Mouse (Mus musculus) spleen, adult 2 months (tissue): ENCODE data around the gene Mapkap1. TPM values are rescaled to one million over a fixed set of nuclear protein-coding genes. Genes with fewer than 3 reads are reported as not detected.

Source experiments
- DNase-seq, 2 experiments: peaks; one replicate each; pipeline versions ENCODE4 v3.0.0 to v3.0.0-alpha.2; 2012 to 2021; ENCODE audit warnings: low spot score in 2 of 2, low read depth in 1 of 2
- H3K27ac ChIP-seq: fragments of 200-500 bp; 2 replicates; pipeline ENCODE4 v1.5.1; 2012; ENCODE audit warnings: low read length, inconsistent platforms; ENCODE audit not compliant: insufficient read depth
- H3K27me3 ChIP-seq: fragments of 200-500 bp; 2 replicates; pipeline ENCODE4 v1.6.1; 2012; ENCODE audit warnings: mild to moderate bottlenecking, moderate library complexity, low read length, inconsistent platforms; ENCODE audit not compliant: control insufficient read depth, insufficient read depth
- H3K36me3 ChIP-seq: fragments of 200-500 bp; 2 replicates; pipeline ENCODE4 v1.6.1; 2012; ENCODE audit warnings: mild to moderate bottlenecking, low read length, inconsistent platforms; ENCODE audit not compliant: control insufficient read depth, insufficient read depth
- H3K4me1 ChIP-seq: fragments of 200-500 bp; 2 replicates; pipeline ENCODE4 v1.6.1; 2011; ENCODE audit warnings: inconsistent platforms; ENCODE audit not compliant: control insufficient read depth, insufficient read depth, insufficient read length
- H3K4me3 ChIP-seq: fragments of 200-500 bp; 2 replicates; pipeline ENCODE4 v1.5.1; 2011; ENCODE audit warnings: mild to moderate bottlenecking, inconsistent platforms; ENCODE audit not compliant: insufficient read depth, insufficient read length; ENCODE audit errors: extremely low read depth
- CTCF ChIP-seq: fragments of 200-500 bp; IDR thresholded peaks from 2 replicates; pipeline ENCODE4 v1.5.1; 2011; ENCODE audit warnings: mild to moderate bottlenecking, inconsistent platforms; ENCODE audit not compliant: insufficient read depth, insufficient read length, insufficient replicate concordance; ENCODE audit errors: extremely low read depth
- POLR2A ChIP-seq: fragments of 200-500 bp; IDR thresholded peaks from 2 replicates; pipeline ENCODE4 v1.6.1; 2011; ENCODE audit warnings: low read depth, low read length, inconsistent platforms
- WGBS: fragments of 180-500 bp; shearing (Covaris S2); methylation state at CpG from one replicate; pipeline ENCODE4 v1.1.7; 2018; 5-methylcytosine and 5-hydroxymethylcytosine counted together
- polyA plus RNA-seq: library from polyadenylated mRNA; depleted of rRNA; stranded (reverse); fragments of >200 nt; gene quantifications from 2 replicates; pipeline ENCODE4 v1.2.3, GENCODE M21; 2012

Gene Mapkap1
- polyA plus RNA-seq, 1 experiment: 19.0 TPM

- peaks cover 7% of the 10 kb centered on the region for H3K36me3 ChIP-seq
- no peaks in the 10 kb centered on the region for H3K27me3 ChIP-seq
- 61% methylated on average over 4 of the region's 4 CpGs for WGBS
- H3K4me3 ChIP-seq: no peak overlapping the region
- no peak overlapping the region for H3K27ac ChIP-seq
- H3K4me1 ChIP-seq: no peaks in the 10 kb centered on the region
- no peak for DNase-seq
- TF ChIP-seq POLR2A: no peak
- TF ChIP-seq CTCF: no peak
Measured at GRCm38 (mm10) chr2:34628903-34629540, 222.5 kb downstream of the Mapkap1 start.

GRCm38 (mm10) chr2:34629758-34630157, 223.2 kb downstream of the Mapkap1 start:
- TF ChIP-seq POLR2A (no peak), CTCF (no peak)
- H3K27me3 ChIP-seq: no peaks in the 10 kb centered on the region
- H3K36me3 ChIP-seq: peaks cover 2% of the 10 kb centered on the region; the same call in 1 of the 2 replicates
- no peak overlapping the region for H3K4me3 ChIP-seq
- no peaks in the 10 kb centered on the region for H3K4me1 ChIP-seq
- DNase-seq: no peak
- 79% methylated on average over 7 of the region's 7 CpGs for WGBS
- no peak overlapping the region for H3K27ac ChIP-seq

- Histone ChIP-seq H3K4me1 (no peaks in the 10 kb centered on the region), H3K27ac (no peak overlapping the region), H3K4me3 (no peak overlapping the region), H3K27me3 (no peaks in the 10 kb centered on the region), H3K36me3 (peaks cover under 1% of the 10 kb centered on the region; the same call in 1 of the 2 replicates)
- DNase-seq: no peak
- 96% methylated on average over 6 of the region's 6 CpGs for WGBS
- TF ChIP-seq POLR2A: no peak
- TF ChIP-seq CTCF: no peak
Measured at GRCm38 (mm10) chr2:34630445-34630844, 223.9 kb downstream of the Mapkap1 start.

GRCm38 (mm10) chr2:34632051-34632450, 225.5 kb downstream of the Mapkap1 start:
- 90% methylated on average over 12 of the region's 12 CpGs for WGBS
- H3K36me3 ChIP-seq: no peaks in the 10 kb centered on the region
- no peak overlapping the region for H3K27ac ChIP-seq
- TF ChIP-seq CTCF (no peak), POLR2A (no peak)
- DNase-seq: no peak
- H3K27me3 ChIP-seq: no peaks in the 10 kb centered on the region
- H3K4me3 ChIP-seq: no peak overlapping the region
- H3K4me1 ChIP-seq: no peaks in the 10 kb centered on the region

GRCm38 (mm10) chr2:34635249-34636165, 228.9 kb downstream of the Mapkap1 start:
- H3K4me3 ChIP-seq: no peak overlapping the region
- no peaks in the 10 kb centered on the region for H3K36me3 ChIP-seq
- no peak for TF ChIP-seq CTCF
- TF ChIP-seq POLR2A: no peak
- no peaks in the 10 kb centered on the region for H3K27me3 ChIP-seq
- no peak overlapping the region for H3K27ac ChIP-seq
- DNase-seq: no peak
- WGBS: 92% methylated on average over 14 of the region's 14 CpGs
- H3K4me1 ChIP-seq: peaks cover 4% of the 10 kb centered on the region

- peak; percentile 22 to 80 for DNase-seq
- 11% methylated on average over 37 of the region's 37 CpGs for WGBS
- Histone ChIP-seq H3K27ac (no peak overlapping the region), H3K36me3 (no peaks in the 10 kb centered on the region), H3K4me3 (peak overlapping the region; percentile 17; the same call in 1 of the 2 replicates), H3K27me3 (no peaks in the 10 kb centered on the region), H3K4me1 (peaks cover 4% of the 10 kb centered on the region)
- TF ChIP-seq POLR2A (no peak), CTCF (peak; percentile 84)
Measured at GRCm38 (mm10) chr2:34638955-34639650, 232.5 kb downstream of the Mapkap1 start.
